Mouse (Mus musculus): ENCODE data around the gene Sfn.

The Sfn gene

GRCm38 (mm10) chr4:133595538-133595937 lies 6.4 kb downstream of the Sfn start:
- in situ Hi-C loops (cut with MboI; ENCODE audit: unreplicated experiment in 2 of 2) = loop anchor here (5.0 to 10.0 kb wide), 2 partner anchors 159 to 162 kb away; partner anchors contain the start of gene Arid1a (in 2 of the 2)

GRCm38 (mm10) chr4:133592570-133592969 lies 9.4 kb downstream of the Sfn start:
- in situ Hi-C loops (cut with MboI; ENCODE audit: unreplicated experiment in 2 of 2) = loop anchor here (5.0 to 10.0 kb wide), 3 partner anchors 162 to 315 kb away; partner anchors contain the start of gene Arid1a (in 1 of the 2)

GRCm38 (mm10) chr4:133584059-133584951 lies 17.7 kb downstream of the Sfn start, which contains the start of gene Gpn2:
Gpn2 (plus strand) TSS chr4:133584362.
- in situ Hi-C loops (cut with MboI; ENCODE audit: unreplicated experiment in 2 of 2) = no loop called here

- in situ Hi-C loops (cut with MboI; ENCODE audit: unreplicated experiment in 2 of 2) = no loop called here
These were observed 18.3 kb downstream of the Sfn start for GRCm38 (mm10) chr4:133583690-133584058.

GRCm38 (mm10) chr4:133577983-133578382 lies 24.0 kb downstream of the Sfn start:
- in situ Hi-C loops (cut with MboI; ENCODE audit: unreplicated experiment in 2 of 2) = no loop called here

GRCm38 (mm10) chr4:133574843-133575202 lies 27.1 kb downstream of the Sfn start:
- in situ Hi-C loops (cut with MboI; ENCODE audit: unreplicated experiment in 2 of 2) = no loop called here

- in situ Hi-C loops (cut with MboI; ENCODE audit: unreplicated experiment in 2 of 2) = no loop called here
These were observed 27.7 kb downstream of the Sfn start, which contains the start of gene Gpatch3 for GRCm38 (mm10) chr4:133574070-133574842. Gpatch3 (plus strand) TSS chr4:133574745.

GRCm38 (mm10) chr4:133570066-133570466 lies 31.9 kb downstream of the Sfn start:
- in situ Hi-C loops (cut with MboI; ENCODE audit: unreplicated experiment in 2 of 2) = no loop called here

- in situ Hi-C loops (cut with MboI; ENCODE audit: unreplicated experiment in 2 of 2) = no loop called here
These were observed 32.5 kb downstream of the Sfn start for GRCm38 (mm10) chr4:133569291-133570065.

- in situ Hi-C loops (cut with MboI; ENCODE audit: unreplicated experiment in 2 of 2) = no loop called here
These were observed 34.7 kb downstream of the Sfn start for GRCm38 (mm10) chr4:133567251-133567650.

GRCm38 (mm10) chr4:133563123-133563571 lies 38.8 kb downstream of the Sfn start:
- in situ Hi-C loops (cut with MboI; ENCODE audit: unreplicated experiment in 2 of 2) = no loop called here

- in situ Hi-C loops (cut with MboI; ENCODE audit: unreplicated experiment in 2 of 2) = no loop called here
These were observed 40.3 kb downstream of the Sfn start for GRCm38 (mm10) chr4:133561622-133562021.

GRCm38 (mm10) chr4:133559846-133560245 lies 42.1 kb downstream of the Sfn start:
- in situ Hi-C loops (cut with MboI; ENCODE audit: unreplicated experiment in 2 of 2) = no loop called here

- in situ Hi-C loops (cut with MboI; ENCODE audit: unreplicated experiment in 2 of 2) = no loop called here
These were observed 44.8 kb downstream of the Sfn start for GRCm38 (mm10) chr4:133557041-133557717.

- in situ Hi-C loops (cut with MboI; ENCODE audit: unreplicated experiment in 2 of 2) = no loop called here
These were observed 48.3 kb downstream of the Sfn start for GRCm38 (mm10) chr4:133553448-133554330.

GRCm38 (mm10) chr4:133552768-133553447 lies 49.1 kb downstream of the Sfn start, which contains the start of gene Nr0b2:
Nr0b2 (plus strand) TSS chr4:133553376.
- in situ Hi-C loops (cut with MboI; ENCODE audit: unreplicated experiment in 2 of 2) = no loop called here

GRCm38 (mm10) chr4:133552029-133552428 lies 49.9 kb downstream of the Sfn start:
- in situ Hi-C loops (cut with MboI; ENCODE audit: unreplicated experiment in 2 of 2) = no loop called here
